Mouse (Mus musculus) stomach, postnatal 0 days (tissue): Measurements from ENCODE around the gene Oaz2.

Source experiments
- CTCF ChIP-seq: IDR thresholded peaks from 2 replicates; pipeline ENCODE4 v1.5.1; 2016; ENCODE audit warnings: antibody characterized with exemption, low read depth, mild to moderate bottlenecking, moderate library complexity
- EP300 ChIP-seq: optimal IDR thresholded peaks from 2 replicates; pipeline ENCODE3; 2016; ENCODE audit warnings: antibody characterized with exemption

DNA sequence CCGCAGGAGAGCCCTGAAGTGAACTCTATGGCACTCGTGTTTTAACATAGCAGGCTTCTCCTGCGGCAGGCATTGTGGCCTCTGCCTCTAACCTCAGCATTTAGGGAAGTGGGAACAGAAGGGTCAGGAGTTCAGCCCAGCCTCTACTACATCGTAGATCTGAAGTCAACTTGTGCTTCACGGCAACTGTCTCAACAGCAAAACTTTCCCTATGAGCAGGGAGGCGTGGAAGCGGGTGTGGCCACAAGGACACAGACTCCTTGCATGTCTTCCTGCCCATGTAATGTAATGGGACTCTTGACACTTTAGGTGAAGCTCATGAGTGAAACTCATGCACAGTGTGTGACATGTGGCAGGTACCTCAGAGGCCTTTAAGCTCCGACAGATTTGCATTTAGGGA is 12.3 kb upstream of the Oaz2 start:
- TF ChIP-seq CTCF (no peak), EP300 (no peak)
